Mouse (Mus musculus): ENCODE measurements around the gene Ak2.

Ak2 gene

GRCm38 (mm10) chr4:128974677-128975076 is 17.1 kb upstream of the Ak2 start:
- no peak for DNase-seq (ENCODE audit: low spot score)

GRCm38 (mm10) chr4:128976577-128976976 is 15.2 kb upstream of the Ak2 start:
- no peak for DNase-seq (ENCODE audit: low spot score)

- no peak for DNase-seq (ENCODE audit: low spot score)
These were observed 14.5 kb upstream of the Ak2 start for GRCm38 (mm10) chr4:128977217-128977616.

- no peak for DNase-seq (ENCODE audit: low spot score)
These were observed 13.1 kb upstream of the Ak2 start for GRCm38 (mm10) chr4:128978634-128979033.

GRCm38 (mm10) chr4:128980890-128981832 is 10.6 kb upstream of the Ak2 start:
- DNase-seq (ENCODE audit: low spot score) = no peak

- no peak for DNase-seq (ENCODE audit: low spot score)
These were observed 10.0 kb upstream of the Ak2 start for GRCm38 (mm10) chr4:128981833-128982180.

GRCm38 (mm10) chr4:128983151-128983550 is 8.6 kb upstream of the Ak2 start:
- no peak for DNase-seq (ENCODE audit: low spot score)

GRCm38 (mm10) chr4:128983656-128984055 is 8.1 kb upstream of the Ak2 start:
- no peak for DNase-seq (ENCODE audit: low spot score)

GRCm38 (mm10) chr4:128984600-128984999 is 7.2 kb upstream of the Ak2 start:
- DNase-seq (ENCODE audit: low spot score) = no peak

- DNase-seq (ENCODE audit: low spot score) = no peak
These were observed 2.8 kb upstream of the Ak2 start for GRCm38 (mm10) chr4:128988911-128989310.

GRCm38 (mm10) chr4:128989678-128990077 is 2.1 kb upstream of the Ak2 start:
- no peak for DNase-seq (ENCODE audit: low spot score)

- no peak for DNase-seq (ENCODE audit: low spot score)
These were observed 418 bp downstream of the Ak2 start for GRCm38 (mm10) chr4:128992176-128992575.

GRCm38 (mm10) chr4:128993025-128993662 is 1.4 kb downstream of the Ak2 start:
- peak; percentile 98 for DNase-seq (ENCODE audit: low spot score)

GRCm38 (mm10) chr4:128993675-128994074 is 1.9 kb downstream of the Ak2 start:
- peak; percentile 44 for DNase-seq (ENCODE audit: low spot score)

GRCm38 (mm10) chr4:128995238-128995637 is 3.5 kb downstream of the Ak2 start:
- DNase-seq (ENCODE audit: low spot score) = no peak

GRCm38 (mm10) chr4:128997258-128997657 is 5.5 kb downstream of the Ak2 start:
- no peak for DNase-seq (ENCODE audit: low spot score)

- no peak for DNase-seq (ENCODE audit: low spot score)
These were observed 6.6 kb downstream of the Ak2 start for GRCm38 (mm10) chr4:128998401-128998800.

GRCm38 (mm10) chr4:129000786-129001185 is 9.0 kb downstream of the Ak2 start:
- DNase-seq (ENCODE audit: low spot score) = no peak

GRCm38 (mm10) chr4:129003720-129004119 is 12.0 kb downstream of the Ak2 start:
- DNase-seq (ENCODE audit: low spot score) = no peak

GRCm38 (mm10) chr4:129008006-129008519 is 16.3 kb downstream of the Ak2 start:
- DNase-seq (ENCODE audit: low spot score) = no peak

GRCm38 (mm10) chr4:129008672-129009071 is 16.9 kb downstream of the Ak2 start:
- DNase-seq (ENCODE audit: low spot score) = no peak

GRCm38 (mm10) chr4:129009521-129009920 is 17.8 kb downstream of the Ak2 start:
- no peak for DNase-seq (ENCODE audit: low spot score)

- DNase-seq (ENCODE audit: low spot score) = no peak
These were observed 19.9 kb downstream of the Ak2 start for GRCm38 (mm10) chr4:129011604-129012121.
